Mouse (Mus musculus) megakaryocyte, embryonic 14.5 days (primary cell): ENCODE data around the gene Cers3. TPM values are rescaled to one million over a fixed set of nuclear protein-coding genes. Genes with fewer than 3 reads are reported as not detected.

Experiments
- H3K27me3 ChIP-seq: replicated peaks from 2 replicates; pipeline ENCODE3; 2012; ENCODE audit warnings: inconsistent platforms
- H3K36me3 ChIP-seq: replicated peaks from 2 replicates; pipeline ENCODE3; 2012; ENCODE audit warnings: low read length, inconsistent platforms, mixed read lengths
- H3K4me1 ChIP-seq: 2 replicates; pipeline ENCODE4 v1.6.1; 2012; ENCODE audit warnings: inconsistent platforms
- H3K4me3 ChIP-seq: replicated peaks from 2 replicates; pipeline ENCODE3; 2012; ENCODE audit warnings: moderate library complexity, mild to moderate bottlenecking, inconsistent platforms
- H3K9me3 ChIP-seq: 2 replicates; pipeline ENCODE4 v1.6.1; 2012; ENCODE audit warnings: inconsistent platforms
- FLI1 ChIP-seq: IDR thresholded peaks from 2 replicates; pipeline ENCODE4 v1.6.1; 2012; ENCODE audit warnings: low read length, inconsistent platforms, mixed read lengths
- GATA1 ChIP-seq: IDR thresholded peaks from 3 replicates; pipeline ENCODE4 v1.6.1; 2012; ENCODE audit warnings: mixed read lengths, low read length, inconsistent platforms, borderline replicate concordance
- polyA plus RNA-seq: library from polyadenylated mRNA; stranded (reverse); fragments of >175 nt; gene quantifications from 2 replicates; pipeline ENCODE4 v1.2.3, GENCODE M21; 2012; ENCODE audit warnings: low replicate concordance; ENCODE audit not compliant: insufficient read depth

Cers3 gene
- polyA plus RNA-seq, 1 experiment, result not detected

DNA sequence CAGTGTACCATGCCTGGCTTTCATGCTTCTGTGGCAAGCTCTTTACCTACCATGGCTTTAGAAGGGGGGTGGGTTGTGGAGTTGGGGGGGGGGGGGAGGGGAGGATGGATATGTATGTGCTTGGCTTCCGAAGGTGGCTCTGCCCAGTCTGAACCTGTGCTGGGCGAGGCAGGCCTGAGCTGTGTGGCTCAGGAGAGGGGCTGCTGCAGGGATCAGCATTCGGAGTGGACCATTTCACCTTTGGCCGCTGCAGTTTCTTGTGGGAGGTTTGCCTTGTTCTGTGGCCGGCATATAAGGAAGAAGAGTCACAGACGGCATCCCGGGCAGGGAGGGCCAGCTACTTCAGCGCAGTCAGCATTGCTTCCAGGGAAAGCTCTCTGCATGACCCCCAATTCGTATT, 104.0 kb downstream of the Cers3 start:
- Histone ChIP-seq H3K9me3 (no peaks in the 10 kb centered on the region), H3K27me3 (peaks cover 44% of the 10 kb centered on the region), H3K4me1 (no peaks in the 10 kb centered on the region), H3K36me3 (no peaks in the 10 kb centered on the region), H3K4me3 (no peak overlapping the region)
- TF ChIP-seq FLI1, result no peak
- no peak for TF ChIP-seq GATA1

DNA sequence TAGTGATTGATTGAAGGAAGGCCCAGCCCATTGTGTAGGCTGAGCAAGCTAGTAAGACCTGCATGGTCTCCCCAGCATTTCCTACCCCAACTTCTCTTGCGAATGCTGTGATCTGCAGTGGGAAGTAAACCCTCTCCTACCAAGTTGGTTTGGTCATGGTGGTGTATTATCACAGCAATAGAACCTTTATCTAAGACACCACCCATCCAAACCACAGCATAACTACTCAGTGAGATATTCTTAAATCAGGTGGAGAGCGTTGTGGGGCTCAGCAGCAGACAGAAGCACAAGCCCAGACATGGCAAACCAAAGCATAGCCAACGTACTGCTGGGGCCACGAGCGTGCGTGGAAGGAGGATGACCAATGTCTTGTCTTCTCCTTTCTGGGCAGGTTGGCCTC, 106.0 kb downstream of the Cers3 start:
- TF ChIP-seq GATA1, result no peak
- TF ChIP-seq FLI1, result no peak
- Histone ChIP-seq H3K4me1 (no peaks in the 10 kb centered on the region), H3K36me3 (no peaks in the 10 kb centered on the region), H3K4me3 (peak overlapping the region; percentile 15), H3K9me3 (no peaks in the 10 kb centered on the region), H3K27me3 (peaks cover 26% of the 10 kb centered on the region)

DNA sequence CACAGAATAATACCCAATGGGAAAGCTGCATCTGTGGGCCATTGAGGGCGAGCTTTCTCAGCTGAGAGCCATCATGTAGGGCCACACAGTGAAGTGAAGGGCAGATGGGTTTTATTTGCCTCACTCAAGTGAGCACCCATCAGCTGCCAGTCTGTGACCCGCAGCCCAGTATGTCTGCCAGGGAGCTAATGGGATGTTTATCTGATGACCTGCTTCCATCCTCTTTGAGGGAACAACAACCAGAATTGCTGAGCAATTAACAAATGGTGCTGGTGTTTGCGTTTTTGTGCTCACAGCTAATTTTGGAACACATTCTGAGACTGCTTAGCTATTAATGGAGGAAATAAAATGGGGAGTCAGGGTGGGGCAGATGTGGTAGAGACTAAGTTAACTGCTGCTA, 108.9 kb downstream of the Cers3 start:
- Histone ChIP-seq H3K36me3 (no peaks in the 10 kb centered on the region), H3K4me1 (no peaks in the 10 kb centered on the region), H3K9me3 (no peaks in the 10 kb centered on the region), H3K4me3 (no peak overlapping the region), H3K27me3 (peaks cover 10% of the 10 kb centered on the region)
- TF ChIP-seq FLI1 (no peak), GATA1 (no peak)

DNA sequence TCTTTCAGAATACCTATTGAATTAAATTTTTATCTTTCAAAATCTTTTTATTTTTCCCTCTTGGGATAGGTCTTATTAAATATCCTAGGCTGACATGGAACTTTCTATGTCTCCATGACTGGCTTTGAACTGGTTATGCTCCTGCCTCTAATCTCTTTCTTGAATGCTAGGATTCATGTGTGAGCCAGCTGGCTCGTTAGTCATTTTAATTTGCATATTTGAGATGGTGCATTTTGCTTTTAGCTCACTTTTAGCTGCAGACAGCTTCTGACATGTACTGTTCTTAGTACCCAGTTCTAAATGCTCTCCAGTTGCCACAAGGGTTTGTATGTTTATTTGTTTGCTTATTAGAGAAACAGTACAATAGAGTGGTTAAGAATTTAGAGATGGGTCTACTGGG, 114.3 kb downstream of the Cers3 start:
- Histone ChIP-seq H3K9me3 (no peaks in the 10 kb centered on the region), H3K4me1 (no peaks in the 10 kb centered on the region), H3K27me3 (peaks cover 2% of the 10 kb centered on the region), H3K4me3 (no peak overlapping the region), H3K36me3 (no peaks in the 10 kb centered on the region)
- TF ChIP-seq FLI1 (no peak), GATA1 (no peak)

DNA sequence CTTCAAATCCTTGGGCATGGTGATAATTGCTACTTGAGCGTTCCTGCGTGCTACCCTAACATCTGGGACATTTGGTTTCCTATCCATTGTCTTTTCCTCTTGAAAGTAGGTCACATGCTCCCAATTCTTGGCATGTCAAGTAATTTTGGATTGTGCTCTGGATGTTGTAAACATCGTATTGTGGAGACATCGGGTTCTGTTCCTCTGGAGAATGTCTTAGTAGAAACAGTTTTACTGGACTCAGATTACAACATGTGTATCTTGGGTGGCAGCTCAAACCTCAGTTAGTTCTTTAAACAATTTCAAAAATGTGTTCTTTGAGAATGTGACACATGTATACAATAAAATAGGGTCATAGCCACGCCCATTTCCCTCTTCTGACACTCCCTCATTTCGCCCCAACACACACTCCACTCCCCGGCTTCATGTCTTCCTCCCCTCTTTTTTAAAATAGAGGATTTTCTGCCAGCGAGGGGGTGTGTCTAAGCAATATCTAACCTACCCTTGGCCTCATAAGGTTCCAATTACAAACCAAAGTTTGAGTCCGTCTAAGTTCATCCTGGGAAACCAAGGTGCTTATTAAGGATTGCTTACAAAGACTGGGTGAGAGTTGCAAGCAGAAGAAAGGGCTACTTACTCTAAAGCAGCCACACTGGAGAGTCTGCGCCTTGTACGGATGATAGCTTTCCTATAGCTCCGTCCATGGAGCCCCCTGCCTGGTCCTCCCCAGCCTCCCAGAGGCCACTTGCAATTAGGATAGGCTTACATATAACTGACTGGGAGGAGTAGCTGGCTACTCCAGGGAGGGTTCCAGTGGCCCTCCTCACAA, 115.2 kb downstream of the Cers3 start:
- Histone ChIP-seq H3K9me3 (peaks cover under 1% of the 10 kb centered on the region; the same call in 1 of the 2 replicates), H3K36me3 (no peaks in the 10 kb centered on the region), H3K4me3 (no peak overlapping the region), H3K4me1 (no peaks in the 10 kb centered on the region), H3K27me3 (peaks cover 2% of the 10 kb centered on the region)
- TF ChIP-seq GATA1, result no peak
- TF ChIP-seq FLI1, result no peak

DNA sequence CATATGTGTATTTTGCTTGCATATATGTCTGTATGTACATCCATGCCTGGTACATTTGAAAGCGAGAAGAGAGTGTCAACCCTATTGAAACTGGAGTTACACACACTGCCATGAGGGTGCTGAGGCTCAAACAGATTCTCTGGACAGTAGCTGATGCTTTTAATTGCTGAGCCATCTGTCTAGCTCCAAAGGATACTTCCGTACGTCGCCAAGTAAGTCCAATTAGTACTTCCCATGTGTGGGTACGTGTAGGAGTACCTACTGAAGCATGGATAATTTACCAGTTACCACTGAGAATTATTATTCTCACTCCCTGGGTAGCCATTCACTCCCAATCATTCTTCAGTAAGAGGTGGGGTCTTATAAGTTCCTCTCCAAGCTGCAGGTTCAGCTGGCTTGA, 115.9 kb downstream of the Cers3 start:
- Histone ChIP-seq H3K27me3 (peaks cover 4% of the 10 kb centered on the region), H3K4me1 (no peaks in the 10 kb centered on the region), H3K9me3 (peaks cover 4% of the 10 kb centered on the region; the same call in 1 of the 2 replicates), H3K4me3 (no peak overlapping the region), H3K36me3 (no peaks in the 10 kb centered on the region)
- TF ChIP-seq GATA1 (no peak), FLI1 (no peak)

DNA sequence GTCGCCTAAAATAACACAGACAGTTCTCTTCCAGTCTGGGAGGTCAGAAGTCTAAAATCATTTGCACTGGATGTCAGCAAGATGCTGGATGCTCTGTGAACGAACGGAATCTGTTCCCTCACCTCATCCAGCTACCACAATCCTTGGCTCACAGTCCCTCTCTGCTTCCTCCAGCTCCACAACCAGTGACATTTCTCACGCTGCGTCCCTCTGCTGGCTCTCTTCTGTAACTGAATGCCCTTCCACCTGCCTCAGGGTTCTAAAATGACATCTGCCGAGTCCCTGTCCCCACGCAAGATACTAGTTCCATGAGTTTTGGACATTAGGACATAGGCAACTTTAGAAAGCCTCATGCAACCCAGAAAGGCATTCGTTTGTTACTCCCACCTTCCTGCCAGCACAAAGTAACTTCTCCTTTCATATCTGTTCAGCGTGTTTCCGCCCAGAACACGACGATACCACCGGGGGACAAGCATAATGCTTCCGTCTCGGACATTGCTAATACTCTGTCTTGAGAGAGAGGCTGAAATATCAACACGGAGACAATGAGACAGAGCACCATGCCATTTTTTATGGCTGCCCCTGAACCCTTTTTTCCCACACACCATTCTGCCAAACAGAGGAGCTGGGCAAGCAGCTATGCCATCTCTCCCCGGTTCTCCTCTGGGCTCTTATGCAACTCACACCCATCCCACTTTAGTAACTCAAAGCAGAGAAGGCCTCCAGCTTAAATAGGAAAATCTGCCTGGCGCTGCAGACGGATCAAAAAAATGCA, 123.8 kb downstream of the Cers3 start:
- H3K4me3 ChIP-seq, result no peak overlapping the region
- H3K36me3 ChIP-seq, result no peaks in the 10 kb centered on the region
- no peak for TF ChIP-seq GATA1
- H3K9me3 ChIP-seq, result peaks cover 4% of the 10 kb centered on the region; the same call in 1 of the 2 replicates
- peaks cover 7% of the 10 kb centered on the region for H3K27me3 ChIP-seq
- H3K4me1 ChIP-seq, result no peaks in the 10 kb centered on the region

DNA sequence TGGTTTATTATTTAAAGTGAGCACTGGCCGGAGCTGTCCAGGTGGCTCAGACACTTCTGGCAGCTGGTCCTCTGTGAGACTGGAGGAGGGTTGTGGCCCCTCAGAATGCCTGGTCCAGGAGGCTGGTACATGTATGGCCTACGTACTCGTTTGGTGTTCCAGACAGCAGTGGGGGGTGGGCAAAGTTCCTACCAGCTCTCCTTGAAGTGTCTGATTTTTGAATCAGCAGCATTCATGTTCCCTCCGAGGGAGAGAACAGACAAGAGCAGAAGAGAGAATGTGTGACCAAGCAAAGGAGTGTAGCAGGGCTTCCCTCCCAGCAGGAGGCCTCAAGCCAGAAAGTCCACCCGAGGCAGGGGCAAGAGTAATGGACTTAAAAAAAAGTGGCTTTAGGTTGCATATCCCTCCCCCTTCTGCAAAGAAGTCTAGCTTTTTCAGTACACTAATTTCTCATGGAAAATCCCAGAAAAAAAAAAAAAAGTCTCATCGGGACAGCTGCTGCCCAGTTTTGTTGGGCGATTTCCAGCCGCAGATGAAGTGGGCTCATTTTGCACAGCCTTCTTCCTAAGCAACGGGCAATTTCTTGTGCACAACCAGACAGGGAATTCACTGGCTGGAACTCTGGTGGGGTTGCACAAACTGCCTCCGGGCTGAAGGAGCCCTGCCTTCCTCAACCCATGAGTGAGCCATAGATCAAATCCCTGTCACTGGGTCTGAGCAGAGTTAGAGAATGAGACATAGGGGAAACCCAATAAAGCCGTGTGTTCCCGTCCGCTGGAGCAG, 124.6 kb downstream of the Cers3 start:
- Histone ChIP-seq H3K9me3 (peaks cover 4% of the 10 kb centered on the region; the same call in 1 of the 2 replicates), H3K36me3 (no peaks in the 10 kb centered on the region), H3K4me1 (no peaks in the 10 kb centered on the region), H3K27me3 (peaks cover 7% of the 10 kb centered on the region), H3K4me3 (no peak overlapping the region)
- no peak for TF ChIP-seq GATA1
- TF ChIP-seq FLI1, result no peak

DNA sequence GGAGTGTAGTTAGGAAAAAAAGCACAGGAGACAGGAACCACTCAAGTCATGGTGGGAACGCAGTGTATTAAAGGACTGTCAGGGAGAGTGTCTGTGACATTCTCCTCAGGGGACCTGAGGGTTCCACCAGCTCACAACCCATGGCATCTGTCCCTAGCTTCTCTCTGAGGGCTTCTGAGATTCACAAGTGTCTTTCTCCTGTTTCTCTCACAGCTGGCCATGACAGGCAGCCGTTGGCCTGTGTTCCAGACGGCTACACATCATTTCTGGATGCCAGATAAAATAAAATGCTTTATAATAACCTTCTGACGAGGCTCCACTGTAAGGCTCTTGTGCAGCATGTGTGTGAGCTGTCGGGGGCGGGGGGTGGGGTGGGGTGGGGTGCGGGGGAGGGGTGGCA, 128.2 kb downstream of the Cers3 start:
- TF ChIP-seq FLI1, result no peak
- no peak for TF ChIP-seq GATA1
- H3K36me3 ChIP-seq, result no peaks in the 10 kb centered on the region
- no peaks in the 10 kb centered on the region for H3K9me3 ChIP-seq
- no peak overlapping the region for H3K4me3 ChIP-seq
- H3K27me3 ChIP-seq, result peaks cover 5% of the 10 kb centered on the region
- H3K4me1 ChIP-seq, result no peaks in the 10 kb centered on the region
